In the genomic region with DNA sequence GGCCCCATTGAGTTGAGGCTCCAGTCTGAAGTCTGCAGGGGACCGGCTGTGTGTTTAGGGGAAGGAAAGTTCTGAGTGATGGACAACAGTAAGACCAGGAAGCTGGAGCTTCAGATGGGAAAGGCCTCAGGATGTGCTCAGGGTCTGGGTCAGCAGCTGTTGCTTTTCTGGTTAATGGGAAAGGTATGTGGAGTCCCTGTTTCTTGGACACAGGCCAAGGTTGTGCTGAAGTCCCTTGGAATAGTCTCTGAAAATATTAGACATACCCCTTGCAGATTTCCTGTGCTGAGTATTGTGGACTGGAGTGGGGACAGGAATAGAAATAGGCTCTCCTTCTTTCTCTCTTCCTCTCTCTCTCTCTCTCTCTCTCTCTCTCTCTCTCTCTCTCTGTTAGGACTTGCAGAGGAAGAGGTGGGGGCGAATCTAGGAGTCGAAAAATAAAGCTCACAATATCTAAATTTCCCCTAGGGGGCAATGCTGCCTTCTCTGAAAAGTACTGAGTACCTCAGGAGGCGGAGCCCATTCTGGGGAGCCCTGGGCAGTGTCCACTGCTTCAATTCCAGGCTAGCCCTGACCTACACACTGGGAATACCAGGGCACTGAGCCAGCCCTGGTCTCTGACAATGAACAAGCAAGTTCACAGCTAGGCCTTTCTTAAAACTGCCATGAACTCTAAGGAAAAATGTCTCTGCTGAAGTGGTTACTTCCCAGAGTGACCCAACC, we compare ENCODE assay signal across 8 mouse cellular contexts. TPM values are rescaled to one million over a fixed set of nuclear protein-coding genes. Genes with fewer than 3 reads are reported as not detected.
A peak's percentile ranks its signal among the peaks of the same experiment; 100 is the strongest.
DNase-seq lines count a peak whose midpoint lies in the region; ATAC-seq and TF ChIP-seq lines count a peak whose summit lies in the region.
"Not testable (repeated sequence)": the region's sequence is repeated elsewhere in the genome, so short reads cannot be mapped to it uniquely, and the experiment has no call there.

No protein-coding gene starts in this region.

- H3K36me3 ChIP-seq in ES-E14 (ENCODE audit: control insufficient read depth, insufficient read depth, low read length, poor library complexity, severe bottlenecking); heart, embryonic 15.5 days; limb, embryonic 14.5 days (ENCODE audit: control insufficient read depth, insufficient read depth, low read length): not testable (repeated sequence)

- not testable (repeated sequence) for H3K9ac ChIP-seq in ES-E14 (ENCODE audit: insufficient read depth, low read depth, low read length, poor library complexity, severe bottlenecking); heart, embryonic 15.5 days; limb, embryonic 14.5 days (ENCODE audit: low read depth, low read length, severe bottlenecking)

- not testable (repeated sequence) for H3K27ac ChIP-seq in ES-E14 (ENCODE audit: insufficient read depth, low read depth, low read length, poor library complexity, severe bottlenecking); limb, embryonic 14.5 days (replicated peaks; ENCODE audit: low read depth, low read length)
- H3K27ac ChIP-seq in heart, embryonic 15.5 days = peak overlapping the region; percentile 80

- not testable (repeated sequence) for DNase-seq in ES-E14 (ENCODE audit: low read depth, low spot score)
- DNase-seq in adrenal gland, postnatal 36 days = peak; percentile 74 to 87
- peak; percentile 14 for DNase-seq in forelimb bud, embryonic 11.5 days (ENCODE audit: low read depth, low spot score)
- DNase-seq in kidney, adult 8-10 months = peak; percentile 48 to 56
- DNase-seq in limb, embryonic 14.5 days (ENCODE audit: low spot score) = peak; percentile 46
- peak; percentile 14 for DNase-seq in lung, postnatal 25 days (ENCODE audit: low spot score)
- peak; percentile 31 for DNase-seq in urinary bladder, postnatal 14 days (ENCODE audit: low spot score)

- H3K4me1 ChIP-seq in ES-E14 (ENCODE audit: control insufficient read depth in 2 of 2, insufficient read depth in 2 of 2, low read length in 2 of 2, poor library complexity in 1 of 2) = peaks cover 6 to 25% of the 10 kb centered on the region in 2 experiments; a peak in 2 of 4 replicates
- H3K4me1 ChIP-seq in heart, embryonic 15.5 days (replicated peaks) = peaks cover 60% of the 10 kb centered on the region
- peaks cover 18% of the 10 kb centered on the region; the same call in 1 of the 2 replicates for H3K4me1 ChIP-seq in limb, embryonic 14.5 days (ENCODE audit: control insufficient read depth, insufficient read depth, low read length)

- not testable (repeated sequence) for H3K9me3 ChIP-seq in ES-E14 (ENCODE audit: control insufficient read depth, insufficient read depth, low read depth, low read length); heart, embryonic 15.5 days (replicated peaks); limb, embryonic 14.5 days (ENCODE audit: control insufficient read depth, low read length)

- WGBS in heart, embryonic 15.5 days = 24% methylated on average over 4 of the region's 4 CpGs
- WGBS in limb, embryonic 14.5 days = 57% methylated on average over 4 of the region's 4 CpGs

- TF ChIP-seq POLR2A in limb, embryonic 14.5 days (IDR thresholded peaks at IDR 0.05; ENCODE audit: borderline replicate concordance, extremely low read depth, insufficient read depth, insufficient read length) = not testable (repeated sequence)

- ATAC-seq in heart, embryonic 15.5 days (replicated peaks; ENCODE audit: insufficient number of reproducible peaks, insufficient read depth, low FRiP score, low read depth) = peak; percentile 47
- ATAC-seq in limb, embryonic 14.5 days (ENCODE audit: low FRiP score, low read depth) = peak; percentile 46

- in situ Hi-C loops in ES-E14 (cut with MboI; ENCODE audit: low sequenced_read_pairs in 2 of 2, unreplicated experiment in 2 of 2) = not testable (repeated sequence)

- not testable (repeated sequence) for H3K4me3 ChIP-seq in ES-E14 (ENCODE audit: insufficient read depth in 1 of 2, low read depth in 1 of 2, low read length in 2 of 2, poor library complexity in 1 of 2, severe bottlenecking in 1 of 2); heart, embryonic 15.5 days; limb, embryonic 14.5 days (replicated peaks; ENCODE audit: low read length)

- not testable (repeated sequence) for H3K27me3 ChIP-seq in heart, embryonic 15.5 days; limb, embryonic 14.5 days (ENCODE audit: control insufficient read depth, insufficient read depth, low read length)

- not testable (repeated sequence) for H3K4me2 ChIP-seq in heart, embryonic 15.5 days; limb, embryonic 14.5 days (replicated peaks; ENCODE audit: low read depth, low read length, severe bottlenecking)

TF ChIP-seq in ES-E14, 5 proteins besides CTCF, POLR2A, EP300 and RAD21:
- TF ChIP-seq ZC3H11A (IDR thresholded peaks at IDR 0.05; ENCODE audit: borderline replicate concordance, low read depth, low read length) = 0 out of 2 replicates have a peak, but pooled peaks have one; percentile 32
TF ChIP-seq in ES-E14: peak in this region for 1; not testable (repeated sequence) for 4.

RNA-seq across cellular contexts. Expression of gene Dysf, which starts 6.7 kb away (rescaled TPM):
- 10.0 and 12.8 TPM in 2 replicates for total RNA-seq in ES-E14 (2012; rRNA removed)
- total RNA-seq in adrenal gland, postnatal 36 days (2021) = 10 to 100 TPM; 47.5 to 51.0 TPM
- 12.4 and 14.4 TPM in 2 replicates for polyA plus RNA-seq in heart, embryonic 15.5 days (2015; fragmentation: Nextera tagmentation; extraction: Ambion mirVana)
- 16.5 and 18.2 TPM in 2 replicates for polyA plus RNA-seq in limb, embryonic 14.5 days (2012; rRNA removed)
- polyA plus RNA-seq in limb, embryonic 14.5 days (2014; fragmentation: Nextera tagmentation; extraction: Ambion mirVana) = 10.5 and 13.2 TPM in 2 replicates
